Mouse (Mus musculus): ENCODE results near the gene Tns3. TPM values are rescaled to one million over a fixed set of nuclear protein-coding genes. Genes with fewer than 3 reads are reported as not detected.

Tns3 gene
- polyA plus RNA-seq, 1 experiment, result 23.4 TPM

- no peaks in the 10 kb centered on the region for H3K36me3 ChIP-seq (ENCODE audit: control insufficient read depth, insufficient read depth)
- H3K4me3 ChIP-seq, result no peak overlapping the region
- H3K4me2 ChIP-seq (ENCODE audit: low read depth), result no peak overlapping the region
- H3ac ChIP-seq (ENCODE audit: control insufficient read depth, insufficient read length), result no peak overlapping the region
- peaks cover 15% of the 10 kb centered on the region for H3K79me2 ChIP-seq (ENCODE audit: control insufficient read depth, insufficient read depth)
- no peaks in the 10 kb centered on the region for H3K27me3 ChIP-seq (ENCODE audit: control insufficient read depth, insufficient read depth, insufficient read length)
- no peak for TF ChIP-seq POLR2AphosphoS2 (IDR thresholded peaks at IDR 0.05; ENCODE audit: insufficient read length, low read depth)
- no peak for TF ChIP-seq MAX (IDR thresholded peaks at IDR 0.05; ENCODE audit: low read depth)
- no peak for TF ChIP-seq REST (IDR thresholded peaks at IDR 0.05; ENCODE audit: insufficient read depth, insufficient read length)
- TF ChIP-seq USF1 (IDR thresholded peaks at IDR 0.05; ENCODE audit: low read depth), result no peak
- no peak for TF ChIP-seq E2F4 (IDR thresholded peaks at IDR 0.05; ENCODE audit: insufficient read depth)
- TF ChIP-seq MYOD1 (IDR thresholded peaks at IDR 0.05; ENCODE audit: control insufficient read depth in 1 of 3, insufficient read length in 2 of 3, low read depth in 2 of 3), result no peak
- TF ChIP-seq POLR2A (IDR thresholded peaks at IDR 0.05; ENCODE audit: insufficient read length, low read depth), result no peak
Observed at GRCm38 (mm10) chr11:8587941-8588340, 76.4 kb downstream of the Tns3 start.

DNA sequence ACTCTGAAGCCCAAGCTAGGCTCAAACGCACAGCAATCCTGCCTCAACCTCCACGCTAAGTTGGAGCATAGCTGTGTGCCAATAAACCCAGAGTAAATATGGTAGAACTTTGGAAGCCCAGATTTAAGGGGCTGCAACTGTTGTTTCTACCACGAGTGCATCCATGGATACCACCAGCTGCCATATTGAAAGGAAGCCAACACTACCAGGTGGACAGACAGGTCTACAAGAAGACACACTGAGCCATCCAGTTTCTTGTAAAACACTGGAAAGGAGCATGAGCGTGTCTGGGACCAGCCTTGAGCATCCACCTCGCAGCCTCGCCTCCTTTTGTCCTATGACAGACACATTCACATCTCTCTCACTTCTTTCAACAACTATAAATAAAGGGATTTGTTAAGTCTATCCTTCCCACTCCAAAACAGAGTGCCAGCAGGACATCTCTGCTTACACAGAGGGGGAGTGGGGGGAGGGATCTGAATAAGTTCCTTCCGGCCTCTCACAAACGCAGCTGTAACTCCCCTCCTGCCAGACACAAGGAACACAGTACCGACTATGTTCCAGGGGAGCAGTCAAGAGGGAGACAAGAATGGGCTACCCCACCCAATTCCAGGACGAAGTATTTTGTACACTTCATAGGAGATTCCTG, 77.2 kb downstream of the Tns3 start:
- Histone ChIP-seq H3K4me2 (ENCODE audit: low read depth) (no peak overlapping the region), H3K4me3 (no peak overlapping the region), H3K79me2 (ENCODE audit: control insufficient read depth, insufficient read depth) (peaks cover 20% of the 10 kb centered on the region), H3K36me3 (ENCODE audit: control insufficient read depth, insufficient read depth) (no peaks in the 10 kb centered on the region), H3K27me3 (ENCODE audit: control insufficient read depth, insufficient read depth, insufficient read length) (no peaks in the 10 kb centered on the region), H3ac (ENCODE audit: control insufficient read depth, insufficient read length) (no peak overlapping the region)
- TF ChIP-seq POLR2A (IDR thresholded peaks at IDR 0.05; ENCODE audit: insufficient read length, low read depth), result no peak
- no peak for TF ChIP-seq MYOG (IDR thresholded peaks at IDR 0.05; ENCODE audit: control insufficient read depth in 1 of 3, insufficient read depth in 1 of 3, insufficient read length in 2 of 3, low read depth in 2 of 3)
- no peak for TF ChIP-seq SRF (IDR thresholded peaks at IDR 0.05; ENCODE audit: control insufficient read depth, insufficient read length, low read depth)
- TF ChIP-seq POLR2AphosphoS2 (IDR thresholded peaks at IDR 0.05; ENCODE audit: insufficient read length, low read depth), result no peak
- TF ChIP-seq MAX (IDR thresholded peaks at IDR 0.05; ENCODE audit: low read depth), result no peak
- no peak for TF ChIP-seq REST (IDR thresholded peaks at IDR 0.05; ENCODE audit: insufficient read depth, insufficient read length)
- TF ChIP-seq E2F4 (IDR thresholded peaks at IDR 0.05; ENCODE audit: insufficient read depth), result no peak
- TF ChIP-seq USF1 (IDR thresholded peaks at IDR 0.05; ENCODE audit: low read depth), result no peak
- TF ChIP-seq CEBPB (IDR thresholded peaks at IDR 0.05; ENCODE audit: insufficient read depth, poor library complexity, severe bottlenecking), result no peak
- TF ChIP-seq TCF12 (IDR thresholded peaks at IDR 0.05; ENCODE audit: insufficient read depth, poor library complexity, severe bottlenecking), result no peak
- no peak for TF ChIP-seq TCF3 (IDR thresholded peaks at IDR 0.05; ENCODE audit: insufficient read length, low read depth)
- no peak for TF ChIP-seq MYOD1 (IDR thresholded peaks at IDR 0.05; ENCODE audit: control insufficient read depth in 1 of 3, insufficient read length in 2 of 3, low read depth in 2 of 3)

DNA sequence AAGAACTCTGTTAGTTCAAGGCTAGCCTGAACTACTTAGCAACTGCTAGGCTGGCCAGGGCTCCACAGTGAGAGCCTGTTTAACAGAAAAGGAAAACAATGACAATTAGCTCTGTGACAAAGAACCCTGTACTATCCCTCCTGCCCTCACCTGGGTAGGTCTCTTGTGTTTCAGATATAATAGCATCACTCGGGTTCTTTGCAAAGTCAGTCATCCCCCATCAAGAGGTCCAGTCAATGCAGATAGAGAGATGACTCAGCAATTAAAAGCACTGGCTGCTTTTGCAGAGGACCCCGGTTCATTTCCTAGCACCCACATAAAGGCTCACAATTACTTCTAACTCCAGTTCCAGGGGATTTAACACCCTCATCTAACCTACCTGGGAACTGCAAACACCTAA, 78.0 kb downstream of the Tns3 start:
- H3K36me3 ChIP-seq (ENCODE audit: control insufficient read depth, insufficient read depth), result no peaks in the 10 kb centered on the region

DNA sequence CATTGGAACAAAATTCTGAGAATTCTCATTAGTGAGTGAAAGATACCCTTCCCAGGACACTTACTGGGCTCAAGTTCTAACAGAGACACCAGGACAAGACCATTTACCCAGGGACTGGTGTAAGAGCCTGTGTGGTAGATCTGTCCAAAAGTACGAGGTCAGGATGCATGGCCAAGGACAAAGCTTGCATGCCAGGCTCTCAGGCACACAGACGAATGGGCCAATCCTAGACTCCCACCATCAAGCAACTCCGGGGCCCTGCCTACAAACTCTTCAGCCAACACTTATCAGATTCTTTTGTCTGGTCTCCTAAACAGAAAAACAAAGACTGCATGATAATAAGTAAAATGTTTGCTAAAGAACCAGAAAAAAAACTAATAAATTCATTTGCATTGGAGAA, 78.6 kb downstream of the Tns3 start:
- Histone ChIP-seq H3K4me2 (ENCODE audit: low read depth) (no peak overlapping the region), H3K4me3 (no peak overlapping the region), H3ac (ENCODE audit: control insufficient read depth, insufficient read length) (no peak overlapping the region), H3K27me3 (ENCODE audit: control insufficient read depth, insufficient read depth, insufficient read length) (no peaks in the 10 kb centered on the region), H3K79me2 (ENCODE audit: control insufficient read depth, insufficient read depth) (peaks cover 12% of the 10 kb centered on the region), H3K36me3 (ENCODE audit: control insufficient read depth, insufficient read depth) (no peaks in the 10 kb centered on the region)
- TF ChIP-seq TCF3 (IDR thresholded peaks at IDR 0.05; ENCODE audit: insufficient read length, low read depth), result no peak

More for the DNA sequence above, 78.0 kb downstream of the Tns3 start:
- no peak for TF ChIP-seq MYOD1 (IDR thresholded peaks at IDR 0.05; ENCODE audit: control insufficient read depth in 1 of 3, insufficient read length in 2 of 3, low read depth in 2 of 3)
- no peak for TF ChIP-seq TCF3 (IDR thresholded peaks at IDR 0.05; ENCODE audit: insufficient read length, low read depth)
- no peak overlapping the region for H3ac ChIP-seq (ENCODE audit: control insufficient read depth, insufficient read length)
- no peak overlapping the region for H3K4me3 ChIP-seq
- H3K4me2 ChIP-seq (ENCODE audit: low read depth), result no peak overlapping the region
- H3K27me3 ChIP-seq (ENCODE audit: control insufficient read depth, insufficient read depth, insufficient read length), result no peaks in the 10 kb centered on the region
- peaks cover 14% of the 10 kb centered on the region for H3K79me2 ChIP-seq (ENCODE audit: control insufficient read depth, insufficient read depth)

DNA sequence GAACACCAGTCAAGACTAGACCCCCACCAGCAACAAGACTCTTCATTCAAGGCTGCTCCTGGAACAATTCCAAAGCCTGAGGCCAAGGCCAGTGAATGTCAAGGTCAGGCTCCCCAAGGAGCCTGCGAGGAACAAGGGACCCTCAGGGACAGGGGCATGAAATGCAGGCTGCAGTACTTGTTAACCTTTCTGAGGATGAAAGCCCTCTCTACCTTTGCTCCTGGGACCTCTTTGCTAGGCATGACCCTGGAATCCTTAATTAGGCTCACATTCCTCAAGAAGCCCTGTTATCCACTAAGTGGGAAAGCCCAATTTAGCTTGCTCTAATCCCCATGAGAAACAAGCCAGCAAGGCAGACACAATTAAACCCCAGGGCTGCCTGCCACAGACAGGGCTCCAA, 79.4 kb downstream of the Tns3 start:
- Histone ChIP-seq H3K36me3 (ENCODE audit: control insufficient read depth, insufficient read depth) (no peaks in the 10 kb centered on the region), H3K4me2 (ENCODE audit: low read depth) (peak overlapping the region; percentile 19), H3ac (ENCODE audit: control insufficient read depth, insufficient read length) (no peak overlapping the region), H3K27me3 (ENCODE audit: control insufficient read depth, insufficient read depth, insufficient read length) (no peaks in the 10 kb centered on the region), H3K4me3 (no peak overlapping the region), H3K79me2 (ENCODE audit: control insufficient read depth, insufficient read depth) (peaks cover 15% of the 10 kb centered on the region)
- no peak for TF ChIP-seq MYOG (IDR thresholded peaks at IDR 0.05; ENCODE audit: control insufficient read depth in 1 of 3, insufficient read depth in 1 of 3, insufficient read length in 2 of 3, low read depth in 2 of 3)
- TF ChIP-seq USF1 (IDR thresholded peaks at IDR 0.05; ENCODE audit: low read depth), result no peak
- TF ChIP-seq POLR2AphosphoS2 (IDR thresholded peaks at IDR 0.05; ENCODE audit: insufficient read length, low read depth), result no peak
- TF ChIP-seq MAX (IDR thresholded peaks at IDR 0.05; ENCODE audit: low read depth), result no peak
- TF ChIP-seq MYOD1 (IDR thresholded peaks at IDR 0.05; ENCODE audit: control insufficient read depth in 1 of 3, insufficient read length in 2 of 3, low read depth in 2 of 3), result no peak
- TF ChIP-seq TCF12 (IDR thresholded peaks at IDR 0.05; ENCODE audit: insufficient read depth, poor library complexity, severe bottlenecking), result no peak
- no peak for TF ChIP-seq TCF3 (IDR thresholded peaks at IDR 0.05; ENCODE audit: insufficient read length, low read depth)
- TF ChIP-seq CEBPB (IDR thresholded peaks at IDR 0.05; ENCODE audit: insufficient read depth, poor library complexity, severe bottlenecking), result no peak
- no peak for TF ChIP-seq SRF (IDR thresholded peaks at IDR 0.05; ENCODE audit: control insufficient read depth, insufficient read length, low read depth)
- no peak for TF ChIP-seq REST (IDR thresholded peaks at IDR 0.05; ENCODE audit: insufficient read depth, insufficient read length)
- no peak for TF ChIP-seq E2F4 (IDR thresholded peaks at IDR 0.05; ENCODE audit: insufficient read depth)
- TF ChIP-seq POLR2A (IDR thresholded peaks at IDR 0.05; ENCODE audit: insufficient read length, low read depth), result no peak
